Mouse (Mus musculus): ENCODE results near the gene Drd1. TPM values are rescaled to one million over a fixed set of nuclear protein-coding genes. Genes with fewer than 3 reads are reported as not detected.

The Drd1 gene
- polyA plus RNA-seq, 1 experiment from 2014 or later, result not detected

- peak overlapping the region; percentile 85 for H3K4me3 ChIP-seq (replicated peaks)
- WGBS (ENCODE audit: insufficient replicate concordance), result 52% methylated on average over 2 of the region's 2 CpGs
Observed at GRCm38 (mm10) chr13:54073491-54073890, 18.0 kb upstream of the Drd1 start.

GRCm38 (mm10) chr13:54073066-54073465, 17.6 kb upstream of the Drd1 start:
- Histone ChIP-seq H3K4me1 (replicated peaks) (peaks cover 53% of the 10 kb centered on the region), H3K4me3 (replicated peaks) (peak overlapping the region; percentile 85), H3K27me3 (no peaks in the 10 kb centered on the region), H3K27ac (replicated peaks) (peak overlapping the region; percentile 73), H3K9ac (peak overlapping the region; percentile 85; the same call in 1 of the 2 replicates), H3K9me3 (replicated peaks) (no peaks in the 10 kb centered on the region), H3K4me2 (peak overlapping the region; percentile 80), H3K36me3 (replicated peaks) (peaks cover 12% of the 10 kb centered on the region; the same call in 1 of the 2 replicates)
- WGBS (ENCODE audit: insufficient replicate concordance), result 0% methylated on average over 1 of the region's 1 CpGs
- peak; percentile 40 for ATAC-seq (ENCODE audit: insufficient read depth)

More at GRCm38 (mm10) chr13:54073491-54073890, 18.0 kb upstream of the Drd1 start:
- no peaks in the 10 kb centered on the region for H3K9me3 ChIP-seq (replicated peaks)
- peak overlapping the region; percentile 73 for H3K27ac ChIP-seq (replicated peaks)
- no peak for ATAC-seq (ENCODE audit: insufficient read depth)
- H3K36me3 ChIP-seq (replicated peaks), result peaks cover 12% of the 10 kb centered on the region; the same call in 1 of the 2 replicates
- H3K4me2 ChIP-seq, result peak overlapping the region; percentile 80
- peaks cover 56% of the 10 kb centered on the region for H3K4me1 ChIP-seq (replicated peaks)
- H3K27me3 ChIP-seq, result no peaks in the 10 kb centered on the region
- H3K9ac ChIP-seq, result no peak overlapping the region

- 10% methylated on average over 10 of the region's 10 CpGs for WGBS (ENCODE audit: insufficient replicate concordance)
- Histone ChIP-seq H3K4me1 (replicated peaks) (peaks cover 49% of the 10 kb centered on the region), H3K9ac (peak overlapping the region; percentile 85), H3K4me3 (replicated peaks) (peak overlapping the region; percentile 85), H3K27me3 (no peaks in the 10 kb centered on the region), H3K36me3 (replicated peaks) (peaks cover 9% of the 10 kb centered on the region; the same call in 1 of the 2 replicates), H3K27ac (replicated peaks) (peak overlapping the region; percentile 73), H3K9me3 (replicated peaks) (no peaks in the 10 kb centered on the region), H3K4me2 (peak overlapping the region; percentile 80)
- no peak for ATAC-seq (ENCODE audit: insufficient read depth)
Observed at GRCm38 (mm10) chr13:54072526-54073057, 17.1 kb upstream of the Drd1 start.

- Histone ChIP-seq H3K4me3 (replicated peaks) (peak within 1 kb of the TSS; percentile 85), H3K27me3 (no peaks in the 10 kb centered on the region), H3K4me2 (peak within 1 kb of the TSS; percentile 80), H3K9me3 (replicated peaks) (no peaks in the 10 kb centered on the region), H3K4me1 (replicated peaks) (peaks cover 42% of the 10 kb centered on the region), H3K9ac (peak within 1 kb of the TSS; percentile 85), H3K36me3 (replicated peaks) (peaks cover 9% of the 10 kb centered on the region; the same call in 1 of the 2 replicates), H3K27ac (replicated peaks) (peak within 1 kb of the TSS; percentile 73)
- peak; percentile 81 for ATAC-seq (ENCODE audit: insufficient read depth)
- WGBS (ENCODE audit: insufficient replicate concordance), result under 1% methylated on average over 73 of the region's 74 CpGs
Observed at GRCm38 (mm10) chr13:54071606-54072331, 16.3 kb upstream of the Drd1 start, which contains the start of gene Sfxn1. TSS of gene Sfxn1 (plus strand) at chr13:54071869.

- ATAC-seq (ENCODE audit: insufficient read depth), result no peak
- no peak overlapping the region for H3K4me3 ChIP-seq (replicated peaks)
- no peak overlapping the region for H3K9ac ChIP-seq
- 82% methylated on average over 9 of the region's 9 CpGs for WGBS (ENCODE audit: insufficient replicate concordance)
- no peaks in the 10 kb centered on the region for H3K27me3 ChIP-seq
- H3K4me1 ChIP-seq (replicated peaks), result peaks cover 36% of the 10 kb centered on the region
- H3K9me3 ChIP-seq (replicated peaks), result no peaks in the 10 kb centered on the region
- H3K27ac ChIP-seq (replicated peaks), result no peak overlapping the region
- H3K36me3 ChIP-seq (replicated peaks), result peaks cover 9% of the 10 kb centered on the region; the same call in 1 of the 2 replicates
- no peak overlapping the region for H3K4me2 ChIP-seq
Observed at GRCm38 (mm10) chr13:54071011-54071410, 15.5 kb upstream of the Drd1 start.

GRCm38 (mm10) chr13:54067617-54068166, 12.2 kb upstream of the Drd1 start:
- peaks cover 4% of the 10 kb centered on the region; the same call in 1 of the 2 replicates for H3K27me3 ChIP-seq
- H3K4me2 ChIP-seq, result no peak overlapping the region
- WGBS (ENCODE audit: insufficient replicate concordance), result 40% methylated on average over 6 of the region's 6 CpGs
- no peak overlapping the region for H3K27ac ChIP-seq (replicated peaks)
- ATAC-seq (ENCODE audit: insufficient read depth), result no peak
- H3K36me3 ChIP-seq (replicated peaks), result no peaks in the 10 kb centered on the region
- H3K4me3 ChIP-seq (replicated peaks), result no peak overlapping the region
- no peaks in the 10 kb centered on the region for H3K9me3 ChIP-seq (replicated peaks)
- no peak overlapping the region for H3K9ac ChIP-seq
- H3K4me1 ChIP-seq (replicated peaks), result peaks cover 9% of the 10 kb centered on the region

GRCm38 (mm10) chr13:54066081-54066746, 10.7 kb upstream of the Drd1 start:
- ATAC-seq (ENCODE audit: insufficient read depth), result no peak
- 60% methylated on average over 3 of the region's 3 CpGs for WGBS (ENCODE audit: insufficient replicate concordance)

GRCm38 (mm10) chr13:54063292-54063691, 7.8 kb upstream of the Drd1 start:
- Histone ChIP-seq H3K9me3 (replicated peaks) (no peaks in the 10 kb centered on the region), H3K36me3 (replicated peaks) (no peaks in the 10 kb centered on the region), H3K4me2 (no peak overlapping the region), H3K4me3 (replicated peaks) (no peak overlapping the region), H3K9ac (no peak overlapping the region), H3K4me1 (replicated peaks) (no peaks in the 10 kb centered on the region), H3K27ac (replicated peaks) (no peak overlapping the region), H3K27me3 (peaks cover 4% of the 10 kb centered on the region; the same call in 1 of the 2 replicates)
- under 1% methylated on average over 3 of the region's 3 CpGs for WGBS (ENCODE audit: insufficient replicate concordance)
- no peak for ATAC-seq (ENCODE audit: insufficient read depth)

More at GRCm38 (mm10) chr13:54066081-54066746, 10.7 kb upstream of the Drd1 start:
- no peak overlapping the region for H3K9ac ChIP-seq
- no peaks in the 10 kb centered on the region for H3K36me3 ChIP-seq (replicated peaks)
- H3K4me3 ChIP-seq (replicated peaks), result no peak overlapping the region
- H3K4me2 ChIP-seq, result no peak overlapping the region
- H3K27me3 ChIP-seq, result peaks cover 4% of the 10 kb centered on the region; the same call in 1 of the 2 replicates
- H3K27ac ChIP-seq (replicated peaks), result no peak overlapping the region
- no peaks in the 10 kb centered on the region for H3K9me3 ChIP-seq (replicated peaks)
- no peaks in the 10 kb centered on the region for H3K4me1 ChIP-seq (replicated peaks)

- ATAC-seq (ENCODE audit: insufficient read depth), result no peak
- no peak overlapping the region for H3K4me3 ChIP-seq (replicated peaks)
- WGBS (ENCODE audit: insufficient replicate concordance), result 69% methylated on average over 3 of the region's 3 CpGs
- H3K36me3 ChIP-seq (replicated peaks), result no peaks in the 10 kb centered on the region
- H3K9ac ChIP-seq, result no peak overlapping the region
- H3K27ac ChIP-seq (replicated peaks), result no peak overlapping the region
- H3K27me3 ChIP-seq, result peaks cover 8% of the 10 kb centered on the region
- no peaks in the 10 kb centered on the region for H3K4me1 ChIP-seq (replicated peaks)
- H3K9me3 ChIP-seq (replicated peaks), result no peaks in the 10 kb centered on the region
- H3K4me2 ChIP-seq, result no peak overlapping the region
Observed at GRCm38 (mm10) chr13:54062068-54062467, 6.6 kb upstream of the Drd1 start.

- no peak for ATAC-seq (ENCODE audit: insufficient read depth)
- Histone ChIP-seq H3K9ac (no peak overlapping the region), H3K27me3 (peaks cover 46% of the 10 kb centered on the region)
Observed at GRCm38 (mm10) chr13:54054962-54055361, 543 bp downstream of the Drd1 start.

More at GRCm38 (mm10) chr13:54054962-54055361, 543 bp downstream of the Drd1 start:
- 2% methylated on average over 20 of the region's 20 CpGs for WGBS (ENCODE audit: insufficient replicate concordance)
- peak overlapping the region; percentile 33 for H3K4me3 ChIP-seq (replicated peaks)
- H3K27ac ChIP-seq (replicated peaks), result no peak overlapping the region
- peak overlapping the region; percentile 64; the same call in 1 of the 2 replicates for H3K4me2 ChIP-seq
- no peaks in the 10 kb centered on the region for H3K36me3 ChIP-seq (replicated peaks)
- no peaks in the 10 kb centered on the region for H3K9me3 ChIP-seq (replicated peaks)
- H3K4me1 ChIP-seq (replicated peaks), result 0 out of 2 replicates have a peak, but pooled peaks cover 3% of the 10 kb centered on the region
